Comparison of ENCODE assay signal across 31 mouse cellular contexts in genomic region chr5:112790376-112791111, GRCm38 (mm10).
DNase-seq lines count a peak whose midpoint lies in the region; ATAC-seq lines count a peak whose summit lies in the region.
"Had no signal": no experiment of that assay in that cellular context is flagged by ENCODE, and none has a peak within 500 bp of the region (broad histone marks: within the 10 kb centered on the region; RNA-seq: fewer than 3 reads in every experiment).

No protein-coding gene starts in this region.

- ATAC-seq in heart, embryonic 13.5 days (ENCODE audit: extremely low read depth, insufficient number of reproducible peaks, low FRiP score, low TSS enrichment), result peak; percentile 52; the same call in 1 of the 2 replicates
- ATAC-seq: activated CD4-positive, CD25-positive, alpha-beta regulatory T cell, adult 4 months; forebrain, embryonic 15.5 days; liver, embryonic 12.5 days; liver, postnatal 0 days had no signal

- no peak overlapping the region for H3K4me3 ChIP-seq in heart, embryonic 13.5 days
- H3K4me3 ChIP-seq: embryonic facial prominence, embryonic 12.5 days; forebrain, embryonic 15.5 days; hindbrain, embryonic 13.5 days; layer of hippocampus, adult 2 months; left cerebral cortex, adult 2 months; liver, embryonic 12.5 days; neural tube, embryonic 15.5 days had no signal

- peak; percentile 63 to 68 for DNase-seq in cerebellum, postnatal 10 days
- no peak for DNase-seq in cerebellum, postnatal 36 days
- no peak for DNase-seq in heart, adult 9 months (ENCODE audit: low spot score in 2 of 2)
- peak; percentile 50 for DNase-seq in left cerebral cortex, postnatal 4 days
- no peak for DNase-seq in left cerebral cortex, postnatal 25 days (ENCODE audit: low spot score in 2 of 2)
- DNase-seq in heart, postnatal 14 days, result peak; percentile 13 to 21
- DNase-seq in lung, postnatal 25 days (ENCODE audit: low spot score), result no peak
- DNase-seq: adrenal gland, adult 2 months; adrenal gland, postnatal 36 days; cerebellum, adult 2 months; embryo, embryonic 11 days; gastrocnemius, postnatal 25 days; kidney, adult 11 months; kidney, postnatal 36 days; liver, postnatal 0 days; midbrain, embryonic 14.5 days; right cerebral cortex, adult 18-20 months; spleen, adult 18-20 months; thymus, adult 2 months; thymus, postnatal 36 days had no signal

- H3K9ac ChIP-seq in heart, embryonic 13.5 days, result no peak overlapping the region
- H3K9ac ChIP-seq: embryonic facial prominence, embryonic 12.5 days; forebrain, embryonic 15.5 days; hindbrain, embryonic 13.5 days; liver, embryonic 12.5 days; liver, postnatal 0 days; neural tube, embryonic 15.5 days had no signal

- H3K4me1 ChIP-seq in heart, embryonic 13.5 days, result peaks cover 33% of the 10 kb centered on the region
- H3K4me1 ChIP-seq: embryonic facial prominence, embryonic 12.5 days; forebrain, embryonic 15.5 days; liver, embryonic 12.5 days; neural tube, embryonic 15.5 days had no signal

- H3K27ac ChIP-seq in heart, embryonic 13.5 days (replicated peaks), result peak overlapping the region; percentile 86
- H3K27ac ChIP-seq: embryonic facial prominence, embryonic 12.5 days; forebrain, embryonic 15.5 days; hindbrain, embryonic 13.5 days; layer of hippocampus, adult 2 months; left cerebral cortex, adult 2 months; liver, embryonic 12.5 days; macrophage; neural tube, embryonic 15.5 days had no signal

- WGBS in heart, embryonic 13.5 days, result 46% methylated on average over 4 of the region's 4 CpGs

- intact Hi-C loops in left cerebral cortex, postnatal 4 days (cut with DNase I), result no loop called here
- intact Hi-C loops in left cerebral cortex, postnatal 25 days (cut with DNase I), result no loop called here
- intact Hi-C loops in heart, postnatal 14 days (cut with DNase I), result no loop called here

- H3K36me3 ChIP-seq in heart, embryonic 13.5 days, result peaks cover 74% of the 10 kb centered on the region
- H3K36me3 ChIP-seq: embryonic facial prominence, embryonic 12.5 days; forebrain, embryonic 15.5 days; hindbrain, embryonic 13.5 days; liver, embryonic 12.5 days; neural tube, embryonic 15.5 days had no signal

- no peak overlapping the region for H3K4me2 ChIP-seq in heart, embryonic 13.5 days
- H3K4me2 ChIP-seq: embryonic facial prominence, embryonic 12.5 days; forebrain, embryonic 15.5 days; hindbrain, embryonic 13.5 days; liver, embryonic 12.5 days; neural tube, embryonic 15.5 days had no signal

- H3K27me3 ChIP-seq in heart, embryonic 13.5 days (replicated peaks), result no peaks in the 10 kb centered on the region
- H3K27me3 ChIP-seq: CH12.LX; forebrain, embryonic 15.5 days; liver, embryonic 12.5 days; neural tube, embryonic 15.5 days had no signal

- H3K9me3 ChIP-seq in heart, embryonic 13.5 days, result no peaks in the 10 kb centered on the region
- H3K9me3 ChIP-seq: embryonic facial prominence, embryonic 12.5 days; forebrain, embryonic 15.5 days; hindbrain, embryonic 13.5 days; neural tube, embryonic 15.5 days had no signal

Comparison
In these comparisons a context has a peak if more than half of its experiments do, and no peak if none do; other contexts are left out.
1. DNase-seq: peak in cerebellum, postnatal 10 days (2 of 2), left cerebral cortex, postnatal 4 days (single experiment) and heart, postnatal 14 days (2 of 2); none in cerebellum, postnatal 36 days (0 of 2), heart, adult 9 months (0 of 2), left cerebral cortex, postnatal 25 days (0 of 2) and lung, postnatal 25 days (single experiment).